Mouse (Mus musculus): ENCODE data around the gene Tox2. TPM values are rescaled to one million over a fixed set of nuclear protein-coding genes. Genes with fewer than 3 reads are reported as not detected.

The Tox2 gene
- total RNA-seq, 2 experiments from 2014 or later: 3.9 to 5.0 TPM

- no peak for DNase-seq
Measured at GRCm38 (mm10) chr2:163254228-163254627, 51.3 kb downstream of the Tox2 start.

- DNase-seq: no peak
Measured at GRCm38 (mm10) chr2:163256765-163257164, 53.8 kb downstream of the Tox2 start.

DNA sequence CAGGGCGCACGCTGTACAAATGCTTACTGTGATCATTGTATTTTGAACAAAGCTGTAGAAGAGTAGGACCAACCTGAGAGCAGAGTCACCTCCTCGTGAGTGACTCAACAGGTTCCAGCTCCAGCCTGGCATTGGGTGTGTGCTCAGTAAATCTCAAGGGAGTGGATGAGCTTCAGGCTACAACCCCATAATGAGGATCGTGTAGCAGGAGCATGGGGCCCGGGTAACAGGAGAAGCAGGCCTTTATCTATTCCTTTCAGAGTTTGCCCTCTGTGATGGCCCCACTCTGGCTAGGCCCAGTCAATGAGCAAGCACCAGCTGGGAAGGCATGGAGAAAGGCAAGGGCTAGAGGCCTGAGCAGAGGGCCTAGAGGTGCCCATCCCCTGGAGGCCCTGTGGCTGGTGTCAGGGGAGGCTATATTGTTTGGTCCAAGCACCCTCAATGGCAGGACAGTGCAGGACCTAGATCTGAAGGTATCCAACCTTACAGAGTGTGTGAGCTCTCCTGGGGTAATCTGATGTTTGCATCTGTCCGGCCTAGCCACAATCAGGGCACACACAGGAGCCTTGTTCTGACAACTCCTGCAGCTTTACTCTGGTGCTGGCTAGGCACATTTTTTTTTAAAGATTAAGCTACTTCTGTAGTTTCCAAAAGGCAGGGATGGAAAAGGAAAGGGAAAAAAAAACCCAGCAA, 58.6 kb downstream of the Tox2 start:
- DNase-seq: no peak

GRCm38 (mm10) chr2:163262055-163262420, 59.1 kb downstream of the Tox2 start:
- no peak for DNase-seq

GRCm38 (mm10) chr2:163267097-163267496, 64.2 kb downstream of the Tox2 start:
- no peak for DNase-seq

- no peak for DNase-seq
Measured at GRCm38 (mm10) chr2:163271581-163272492, 68.9 kb downstream of the Tox2 start.

DNA sequence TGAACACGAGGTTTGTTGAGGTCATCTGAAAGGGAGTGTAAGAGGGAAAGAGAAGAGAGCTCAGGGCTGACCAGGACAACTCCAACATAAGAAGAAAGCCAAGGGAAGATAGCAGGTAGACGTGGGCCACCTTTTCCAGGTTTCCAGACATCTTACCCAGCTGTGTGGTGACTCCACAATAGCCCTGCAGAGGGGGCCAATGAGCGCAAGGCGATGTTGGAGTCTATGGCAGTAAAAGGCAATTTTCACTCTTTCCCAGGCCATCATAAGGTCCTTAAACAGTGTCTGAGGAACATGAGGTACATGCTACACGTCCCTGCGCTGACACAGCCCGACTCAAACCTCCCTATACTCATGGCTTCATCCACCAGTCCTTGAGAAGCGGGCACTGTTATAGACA, 70.9 kb downstream of the Tox2 start:
- DNase-seq: peak; percentile 34

GRCm38 (mm10) chr2:163275986-163276385, 73.1 kb downstream of the Tox2 start:
- DNase-seq: no peak

DNA sequence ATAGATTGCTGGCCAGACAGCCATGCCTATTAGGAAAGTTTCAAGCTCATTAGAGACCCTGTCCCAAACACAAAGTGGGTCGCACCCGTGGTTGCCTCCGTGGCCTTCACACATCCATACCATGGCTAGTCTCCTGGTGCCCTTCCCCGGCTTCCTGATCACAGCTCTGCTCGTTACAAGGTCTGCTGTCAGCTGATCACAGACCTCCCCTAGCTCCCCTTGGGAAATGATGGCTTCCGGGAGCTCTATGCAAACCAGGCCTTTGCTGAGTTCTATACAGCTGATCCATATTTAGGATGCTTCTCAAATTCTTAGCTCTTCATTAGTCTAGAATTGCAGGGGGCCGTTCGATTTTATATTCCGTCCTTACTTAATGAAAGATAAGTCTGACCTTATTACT, 75.1 kb downstream of the Tox2 start:
- DNase-seq: no peak

DNA sequence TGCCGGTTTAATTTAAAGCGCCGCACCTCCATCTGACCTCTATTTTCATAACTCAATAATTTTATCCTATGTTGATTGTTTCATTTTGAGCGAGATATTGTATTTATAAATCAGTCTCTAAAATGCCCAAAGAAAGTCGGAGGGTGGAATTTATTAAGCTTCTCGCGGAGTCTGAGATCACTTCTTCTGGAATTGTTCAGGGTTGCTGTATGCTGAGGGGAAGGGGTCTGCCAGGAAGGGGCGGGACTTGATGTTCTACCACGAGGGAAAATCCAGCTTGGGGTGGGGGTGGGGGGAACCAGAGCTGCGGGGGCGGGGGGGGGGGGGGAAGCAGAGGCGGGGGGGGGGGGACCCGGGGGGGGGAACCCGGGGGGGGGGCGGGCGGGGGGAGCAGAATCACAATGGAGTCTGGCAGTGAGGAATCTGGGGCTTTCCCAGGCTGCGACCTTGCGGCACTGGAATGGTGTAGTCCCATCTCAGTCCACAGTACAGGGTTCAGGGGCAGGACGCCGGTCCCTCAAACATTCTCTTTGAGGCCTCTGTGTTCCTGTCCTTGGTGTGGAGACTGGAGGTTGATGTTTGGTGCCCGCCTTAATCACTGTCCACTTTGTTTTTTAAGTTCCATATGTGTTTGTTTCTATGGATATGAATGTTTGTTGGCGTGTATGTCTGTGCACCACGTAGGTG, 77.9 kb downstream of the Tox2 start:
- peak; percentile 25 for DNase-seq

- no peak for DNase-seq
Measured at GRCm38 (mm10) chr2:163284856-163285255, 81.9 kb downstream of the Tox2 start.

- no peak for DNase-seq
Measured at GRCm38 (mm10) chr2:163285335-163285734, 82.4 kb downstream of the Tox2 start.

DNA sequence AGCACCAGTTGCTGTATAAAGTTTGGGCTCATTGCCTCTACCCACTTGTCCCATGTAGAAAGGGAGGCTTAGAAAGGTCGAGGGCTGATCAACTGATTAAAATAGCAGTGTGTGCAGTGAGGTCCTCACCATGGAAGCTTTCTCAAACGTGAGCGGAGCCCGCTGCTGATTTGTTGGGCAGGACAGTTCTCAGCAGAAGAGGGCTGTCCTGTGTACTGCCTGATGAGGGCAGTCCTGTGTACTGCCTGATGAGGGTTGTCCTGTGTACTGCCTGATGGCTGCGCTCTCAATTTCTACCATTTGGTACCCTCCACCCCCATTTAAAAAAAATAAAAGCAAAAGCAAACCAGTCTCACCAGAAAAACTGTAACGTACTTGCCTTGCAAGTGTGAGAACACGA, 82.8 kb downstream of the Tox2 start:
- DNase-seq: no peak

DNA sequence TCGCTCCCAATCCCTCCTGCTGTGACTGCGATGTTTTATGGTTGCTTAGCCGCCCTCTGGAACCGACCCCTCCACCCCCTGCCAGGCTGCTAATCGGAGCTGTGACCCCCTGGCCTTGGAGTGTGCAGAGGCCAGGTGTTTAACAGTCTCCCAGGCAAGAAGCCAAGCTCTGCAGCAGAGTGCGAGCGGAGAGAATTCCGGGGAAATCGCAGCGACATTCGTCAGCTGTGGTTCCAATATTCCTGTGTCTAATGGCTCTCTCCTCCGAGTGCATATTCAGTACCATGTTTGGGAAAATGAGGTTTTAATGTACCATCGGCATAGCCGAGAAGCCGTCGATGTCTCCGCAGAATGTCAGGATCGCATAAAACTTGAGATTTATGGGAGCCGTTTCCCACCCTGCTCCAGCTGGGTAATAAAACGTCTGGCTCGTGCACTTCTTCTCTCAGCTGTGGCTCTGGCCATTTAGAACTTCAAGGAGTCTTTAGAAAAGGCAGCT, 86.0 kb downstream of the Tox2 start:
- DNase-seq: no peak

GRCm38 (mm10) chr2:163296999-163297630, 94.2 kb downstream of the Tox2 start:
- no peak for DNase-seq

DNA sequence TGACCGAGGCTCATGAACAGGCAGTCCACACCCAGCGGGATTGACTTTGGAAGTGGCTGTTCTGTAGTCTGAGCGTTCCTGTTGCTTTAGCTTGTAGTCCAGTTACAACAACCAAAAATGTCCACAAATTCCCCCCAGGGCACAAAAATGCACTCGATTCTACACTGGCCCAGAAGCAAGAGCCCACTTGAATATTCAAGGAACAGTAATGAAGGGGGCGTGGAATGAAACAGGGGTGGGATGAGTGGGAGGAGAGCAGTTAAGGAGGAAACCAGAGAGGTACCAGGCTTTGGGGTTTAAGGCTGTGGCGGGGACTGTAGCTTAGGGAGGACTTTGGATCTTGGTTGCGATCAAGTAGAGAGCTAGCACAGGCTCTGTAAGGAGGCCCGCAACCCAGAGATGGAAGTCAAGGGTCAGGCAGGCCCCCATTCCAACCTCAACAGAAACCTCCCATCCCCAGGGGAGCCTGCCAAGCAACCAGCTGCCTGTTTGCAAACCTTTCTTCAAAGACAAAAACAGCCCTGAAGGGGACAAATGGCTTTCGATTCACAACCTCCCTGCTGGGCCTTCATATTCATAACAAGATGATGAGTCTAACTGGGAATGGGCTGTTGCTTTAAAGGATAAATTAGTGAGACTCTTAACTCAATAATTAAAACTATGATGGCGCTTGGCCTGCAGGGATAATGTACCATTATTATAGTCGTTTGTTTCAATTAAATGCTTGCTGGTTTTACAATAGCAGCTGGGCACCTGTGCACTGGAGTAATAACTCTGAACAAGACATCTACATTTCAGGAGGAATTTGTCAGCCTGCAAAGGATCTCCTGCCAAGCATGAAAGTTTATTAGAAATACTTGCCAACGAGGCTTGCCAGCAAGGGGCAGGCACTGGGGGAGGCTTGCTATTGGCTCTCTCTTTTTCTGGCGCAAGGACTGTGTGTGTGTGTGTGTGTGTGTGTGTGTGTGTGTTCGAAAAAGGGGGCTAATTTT, 97.4 kb downstream of the Tox2 start:
- peak; percentile 37 for DNase-seq

GRCm38 (mm10) chr2:163301641-163302040, 98.7 kb downstream of the Tox2 start:
- no peak for DNase-seq

DNA sequence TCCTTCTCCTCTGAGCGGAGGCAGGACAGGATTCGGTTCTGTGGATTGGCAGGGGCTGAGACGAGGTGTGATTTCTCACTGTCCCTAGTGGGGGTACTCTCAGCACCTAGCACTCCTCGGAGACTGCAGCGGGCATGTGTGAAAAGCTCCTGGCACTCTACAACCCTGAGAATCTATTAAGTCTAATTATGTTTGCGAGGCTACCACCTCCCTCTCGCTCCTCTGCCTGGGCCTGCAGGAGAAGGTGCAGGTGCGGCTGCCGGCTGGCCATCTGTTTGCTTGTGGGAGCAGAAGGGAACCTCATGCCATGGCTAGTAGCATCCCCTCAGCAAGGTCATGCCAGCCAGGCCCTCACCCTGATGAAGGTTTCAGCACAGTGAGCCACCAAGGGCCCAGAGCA, 100.1 kb downstream of the Tox2 start:
- no peak for DNase-seq

DNA sequence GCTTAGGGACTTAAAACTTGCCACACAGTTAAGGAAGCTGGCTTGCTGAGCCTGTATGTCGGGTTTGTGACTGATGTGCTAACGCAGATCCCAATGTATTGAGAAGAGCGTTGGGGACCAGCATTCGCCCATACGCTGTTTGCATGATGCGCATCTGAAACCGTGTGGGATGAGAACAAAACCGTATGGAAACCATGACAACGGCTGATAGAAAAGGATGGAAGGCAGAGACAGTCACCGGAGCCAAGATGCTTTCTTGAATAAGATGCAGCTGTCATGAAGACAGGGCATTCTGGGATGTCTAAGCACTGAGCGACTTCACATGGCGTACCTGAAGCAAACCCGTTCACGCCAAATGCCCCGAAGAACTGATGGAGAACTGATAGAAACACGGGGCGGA, 106.5 kb downstream of the Tox2 start:
- no peak for DNase-seq

GRCm38 (mm10) chr2:163310163-163310688, 107.3 kb downstream of the Tox2 start:
- peak; percentile 29 for DNase-seq

GRCm38 (mm10) chr2:163317281-163317680, 114.4 kb downstream of the Tox2 start:
- no peak for DNase-seq

Data from adrenal gland, postnatal 10 days (tissue).